Mouse (Mus musculus): ENCODE measurements around the gene Coro2a.

The Coro2a gene

DNA sequence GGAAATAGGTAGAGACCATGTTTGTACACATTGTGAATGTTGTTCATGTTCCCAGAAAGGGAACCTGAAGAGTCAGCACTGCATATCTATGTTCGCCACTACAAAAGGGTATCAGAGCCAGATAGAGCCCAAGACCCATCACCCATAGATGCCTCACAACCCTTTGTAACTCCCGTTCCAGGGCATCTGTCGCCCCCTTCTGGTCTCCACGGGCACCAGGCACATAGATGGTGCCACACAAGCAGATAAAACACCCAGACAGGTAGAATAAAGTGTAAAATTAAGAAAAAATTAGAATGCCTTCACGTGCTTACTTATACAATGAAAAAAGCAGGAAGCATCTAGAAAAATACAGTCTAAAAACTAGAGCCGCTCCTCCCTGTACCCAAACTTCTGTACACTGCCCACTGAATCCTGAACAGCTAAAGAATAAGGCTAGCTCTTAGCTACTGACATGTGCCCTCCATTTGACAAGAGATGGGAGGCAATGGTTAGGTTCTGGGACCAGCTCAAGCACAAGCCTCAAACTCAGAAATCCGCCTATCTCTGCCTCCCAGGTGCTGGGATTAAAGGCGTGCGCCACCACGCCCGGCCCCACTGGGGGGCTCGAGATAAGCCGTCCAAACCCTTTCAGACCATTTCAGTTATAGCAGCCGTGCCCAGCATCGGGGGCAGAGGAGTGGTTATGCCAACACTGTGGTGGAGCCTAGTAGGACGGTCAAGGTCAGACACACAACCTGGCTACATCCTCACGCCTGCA lies 75.0 kb downstream of the Coro2a start:
- no peak for DNase-seq (ENCODE audit: low spot score in 2 of 2)

DNA sequence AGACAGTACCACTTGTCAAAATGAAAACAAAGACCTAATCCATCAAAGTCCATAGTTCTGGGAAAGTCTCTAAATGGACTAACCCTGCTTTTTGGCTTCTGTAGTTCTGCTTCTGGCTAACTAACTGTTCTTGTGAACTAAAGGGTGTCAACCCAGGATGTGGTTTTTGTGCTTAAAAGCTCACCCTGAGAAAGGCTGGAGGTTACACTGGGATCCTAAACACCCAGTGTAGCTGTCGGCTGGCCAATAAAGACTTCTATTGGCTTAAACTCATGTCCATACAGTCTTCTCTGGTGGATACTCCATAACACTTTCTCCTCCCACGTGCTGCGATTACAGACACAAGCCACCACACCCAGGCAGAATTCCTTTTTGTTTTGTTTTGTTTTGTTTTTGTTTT lies 75.8 kb downstream of the Coro2a start:
- no peak for DNase-seq (ENCODE audit: low spot score in 2 of 2)

DNA sequence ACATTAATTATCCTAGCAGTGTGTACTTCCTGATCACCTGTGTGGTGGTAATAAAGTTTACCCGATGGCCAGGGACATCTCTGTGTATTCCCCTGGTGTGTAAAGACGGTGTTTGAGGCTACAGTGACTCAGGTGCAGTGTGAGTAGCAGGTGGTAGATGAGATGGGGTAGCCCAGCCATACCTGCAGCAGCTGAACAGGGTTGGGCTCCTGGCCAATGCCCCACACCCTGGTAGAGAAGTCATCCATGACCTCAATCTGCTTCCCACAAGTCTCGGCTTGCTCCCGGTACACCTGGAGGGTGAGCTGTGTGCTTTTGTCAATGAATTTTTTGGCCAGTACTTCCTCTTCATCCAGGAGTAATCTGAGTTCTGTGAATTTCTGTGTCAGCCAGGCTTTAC lies 78.7 kb downstream of the Coro2a start:
- DNase-seq (ENCODE audit: low spot score in 2 of 2) = no peak

DNA sequence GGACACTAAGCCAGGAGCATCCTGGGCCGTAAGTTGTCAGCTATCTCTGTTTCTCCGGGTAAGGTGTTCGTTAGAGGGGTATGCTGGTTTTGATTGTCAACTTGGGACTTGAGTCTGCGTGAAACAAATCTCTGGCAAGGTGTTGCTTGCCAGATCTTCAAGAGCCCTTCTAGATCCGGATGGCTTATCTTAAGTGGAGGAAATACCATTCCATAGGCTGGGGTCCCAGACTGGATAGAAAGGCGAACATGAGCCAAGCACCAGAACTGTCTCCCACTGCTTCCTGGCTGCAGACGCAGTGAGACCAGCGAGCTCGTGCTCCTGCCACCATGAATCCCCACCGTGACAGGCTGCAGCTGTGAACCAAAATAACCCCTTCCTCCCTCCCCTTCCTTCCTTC lies 80.5 kb downstream of the Coro2a start:
- no peak for DNase-seq (ENCODE audit: low spot score in 2 of 2)

DNA sequence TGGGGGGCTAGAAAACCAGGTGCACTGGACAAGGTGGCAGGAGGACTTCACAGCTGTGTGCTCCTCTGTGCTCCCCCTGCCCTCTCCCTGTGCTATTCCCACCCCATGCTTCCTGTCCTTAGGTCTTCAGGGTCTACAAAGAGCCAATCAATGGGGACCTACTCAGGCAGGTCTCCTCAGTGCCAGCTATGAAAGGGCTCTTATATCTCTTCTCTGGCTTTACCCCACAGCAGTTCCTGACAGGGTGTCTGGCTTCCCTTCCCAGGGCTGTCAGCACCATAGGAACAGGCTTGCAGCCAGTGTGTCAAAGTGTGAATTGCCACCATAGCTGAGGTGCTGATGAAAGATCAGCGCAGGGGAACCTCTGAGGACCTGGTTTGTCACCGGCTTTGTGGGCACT lies 81.5 kb downstream of the Coro2a start:
- DNase-seq (ENCODE audit: low spot score in 2 of 2) = no peak

DNA sequence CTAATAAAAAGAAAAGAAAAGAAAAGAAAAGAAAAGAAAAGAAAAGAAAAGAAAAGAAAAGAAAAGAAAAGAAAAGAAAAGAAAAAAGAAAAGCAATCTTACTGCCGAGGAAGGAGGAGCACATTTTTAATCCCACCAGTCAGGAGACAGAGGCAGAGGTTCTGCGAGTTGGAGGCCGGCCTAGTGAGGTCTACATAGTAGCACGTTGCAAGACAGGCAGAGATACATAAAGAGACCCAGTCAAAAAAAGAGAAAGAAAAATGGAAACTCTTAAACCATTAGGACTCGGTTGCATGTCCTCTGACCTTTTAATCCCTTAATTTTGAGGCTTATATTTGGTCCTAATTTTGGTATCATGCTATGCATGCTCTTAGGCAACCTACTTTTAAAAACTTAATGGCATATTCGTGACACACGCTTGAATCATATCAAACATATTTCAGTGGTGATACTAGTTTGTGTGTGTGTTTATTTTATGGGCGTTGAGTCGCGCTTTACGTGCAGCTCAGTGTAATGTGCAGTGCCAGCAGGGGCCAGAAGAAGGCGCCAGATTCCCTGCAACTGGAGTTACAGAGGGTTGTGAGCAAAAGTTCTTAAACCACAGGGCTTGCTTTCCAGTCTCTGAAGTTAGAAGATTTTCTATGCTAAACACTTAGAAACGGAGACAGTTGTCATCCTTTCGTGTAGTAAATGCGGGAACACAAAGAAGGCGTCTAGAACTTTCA lies 94.1 kb downstream of the Coro2a start:
- peak; percentile 57 to 78 for DNase-seq (ENCODE audit: low spot score in 2 of 2)

DNA sequence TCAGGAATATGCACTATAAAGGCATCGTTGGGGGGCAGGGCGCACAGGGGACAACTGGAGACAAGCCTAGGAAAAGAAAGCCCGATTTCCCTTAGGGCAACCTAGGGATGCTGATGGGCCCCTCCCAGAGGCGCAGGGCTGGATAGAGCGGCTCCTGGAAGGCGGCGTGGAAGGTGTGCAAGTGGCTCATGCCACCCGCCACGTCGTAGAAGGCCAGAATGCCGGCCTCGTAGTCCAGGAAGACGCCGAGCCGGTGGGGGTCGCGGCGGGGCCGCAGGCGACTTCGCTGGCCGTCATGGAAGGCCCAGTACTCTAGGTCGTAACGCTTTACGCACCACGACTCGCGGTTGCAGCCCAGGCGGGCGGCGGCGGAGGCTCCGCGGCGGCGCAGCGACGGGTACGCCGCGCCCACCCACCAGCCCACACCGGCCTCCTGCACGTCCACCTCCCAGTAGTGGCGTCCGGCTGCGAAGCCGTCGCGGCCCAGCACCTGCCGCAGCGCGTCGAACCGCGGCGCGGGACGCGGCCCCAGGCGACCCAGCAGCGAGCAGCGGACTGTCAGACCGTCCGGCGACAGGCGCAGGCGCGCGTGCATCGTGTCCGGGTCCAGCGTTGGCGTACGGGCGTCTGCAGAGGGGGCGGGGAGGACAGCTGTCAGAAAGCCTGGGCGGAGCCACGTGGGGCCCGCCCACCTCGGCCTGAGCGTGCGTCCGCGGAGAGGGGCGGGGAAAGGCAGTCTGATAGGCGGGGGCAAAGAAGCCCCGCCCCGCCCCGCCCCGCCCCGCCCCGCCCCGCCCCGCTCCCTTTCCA lies 95.0 kb downstream of the Coro2a start:
- DNase-seq (ENCODE audit: low spot score in 2 of 2) = peak; percentile 85 to 91

DNA sequence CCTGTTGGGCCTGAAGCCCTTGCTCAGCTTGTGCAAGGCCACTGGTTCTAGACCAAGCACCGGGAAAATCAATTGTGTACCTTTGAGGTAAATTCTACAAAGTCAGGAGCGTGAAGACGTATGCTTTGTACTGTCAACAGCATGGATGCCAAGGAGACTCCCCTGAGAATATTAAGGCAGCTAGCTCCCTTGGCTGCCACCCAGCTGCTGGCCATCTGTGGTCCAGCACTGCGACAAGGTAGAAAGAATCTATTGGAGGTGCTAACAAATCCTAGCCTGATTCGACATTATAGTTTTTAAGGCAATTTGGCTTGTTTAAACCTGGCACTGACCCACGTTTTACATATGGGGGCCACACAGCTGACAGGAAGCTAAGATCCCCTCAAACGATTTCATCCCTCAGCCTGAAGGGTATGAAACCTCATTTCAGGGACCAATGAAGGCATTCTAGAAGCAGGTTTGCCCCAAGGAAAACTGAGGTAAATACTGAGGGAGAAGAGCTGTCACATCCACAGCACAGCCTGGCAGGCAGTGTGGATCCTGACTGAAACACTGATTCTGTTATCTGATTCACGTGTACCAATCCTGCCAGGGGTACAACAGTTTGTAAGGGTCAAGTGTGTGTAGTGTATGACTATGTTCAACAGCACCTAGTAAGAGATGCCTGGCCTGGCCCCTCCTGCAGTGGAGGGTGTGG lies 96.5 kb downstream of the Coro2a start:
- no peak for DNase-seq (ENCODE audit: low spot score in 2 of 2)

DNA sequence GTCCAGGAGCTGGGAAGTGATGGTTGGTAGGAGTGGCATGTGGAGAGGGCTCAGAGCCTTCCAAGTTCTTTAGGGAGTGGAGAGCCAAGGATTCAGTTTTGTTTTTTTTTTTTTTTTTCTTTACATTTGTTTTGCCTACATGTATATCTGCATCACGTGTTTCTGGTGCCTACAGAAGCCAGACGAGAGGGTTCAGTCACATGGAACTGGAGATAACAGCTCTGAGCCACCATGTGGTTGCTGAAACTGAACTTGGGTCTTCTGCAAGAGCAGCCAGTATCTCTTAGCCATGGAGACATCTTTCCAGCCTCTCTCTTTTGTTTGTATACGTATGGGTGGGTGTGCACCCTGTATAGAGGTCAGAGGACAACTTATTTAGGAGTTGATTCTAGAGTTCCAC lies 98.1 kb downstream of the Coro2a start:
- DNase-seq (ENCODE audit: low spot score in 2 of 2) = no peak

DNA sequence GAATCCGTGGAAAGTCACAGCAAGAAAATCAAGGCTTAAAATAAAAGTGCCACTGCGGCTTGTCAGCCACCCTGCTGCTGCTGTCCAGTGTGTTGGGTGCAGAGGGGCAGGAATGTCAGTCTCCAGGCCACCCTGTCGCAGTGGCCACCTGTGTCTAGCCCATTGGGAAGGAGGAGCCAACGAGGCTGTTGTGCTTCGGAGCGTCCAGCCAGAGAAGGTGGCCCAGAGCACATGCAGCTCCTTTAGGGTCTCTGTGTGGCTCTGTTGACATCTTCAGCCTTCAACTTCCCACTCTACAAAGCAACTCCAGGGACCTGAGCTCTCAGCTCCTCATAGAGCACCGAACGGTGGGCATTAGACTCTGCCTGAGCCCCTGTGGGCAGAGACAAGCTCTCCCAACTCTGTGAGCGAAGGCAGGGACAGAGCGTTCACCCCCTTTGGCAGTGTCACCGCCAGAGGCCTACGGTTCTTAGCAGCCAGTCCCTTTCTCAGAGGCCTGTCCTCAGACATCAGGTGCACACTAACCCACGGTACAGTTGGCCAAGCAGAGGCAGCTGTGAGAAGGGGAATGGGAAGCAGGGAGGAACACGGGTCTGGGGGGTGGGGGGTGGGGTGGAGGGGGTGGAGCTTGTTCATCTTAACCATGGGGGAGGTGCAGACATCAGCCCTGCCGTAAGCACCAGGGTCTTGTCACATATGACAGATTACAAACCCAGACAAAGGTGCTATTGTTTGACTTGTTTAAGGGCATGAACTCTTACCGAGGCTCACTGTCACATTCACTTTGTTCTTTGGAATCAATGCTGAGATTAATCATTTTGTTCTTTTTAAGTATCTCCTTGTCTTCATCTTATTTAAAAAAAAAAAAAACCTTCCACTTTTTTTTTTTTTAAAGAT lies 99.1 kb downstream of the Coro2a start:
- no peak for DNase-seq (ENCODE audit: low spot score in 2 of 2)

DNA sequence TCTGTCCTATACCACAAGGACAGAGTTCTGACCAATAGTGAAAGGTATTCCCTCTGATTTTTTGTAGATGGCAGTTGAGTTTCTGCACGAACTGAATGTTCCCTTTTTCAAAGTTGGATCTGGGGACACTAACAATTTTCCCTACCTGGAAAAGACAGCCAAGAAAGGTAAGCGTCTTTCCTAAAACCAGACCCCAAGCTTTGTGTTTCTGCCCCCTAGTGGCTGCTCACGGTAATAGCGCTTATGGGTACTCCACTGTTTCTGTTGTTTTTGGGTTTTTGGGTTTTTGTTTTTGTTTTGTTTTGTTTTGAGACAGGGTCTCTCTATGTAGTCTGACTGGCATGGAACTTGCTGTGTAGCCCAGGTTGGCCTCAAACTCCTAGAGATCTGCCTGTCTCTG lies 103.0 kb downstream of the Coro2a start:
- DNase-seq (ENCODE audit: low spot score in 2 of 2) = peak in 1 of 2 experiments; percentile 54

DNA sequence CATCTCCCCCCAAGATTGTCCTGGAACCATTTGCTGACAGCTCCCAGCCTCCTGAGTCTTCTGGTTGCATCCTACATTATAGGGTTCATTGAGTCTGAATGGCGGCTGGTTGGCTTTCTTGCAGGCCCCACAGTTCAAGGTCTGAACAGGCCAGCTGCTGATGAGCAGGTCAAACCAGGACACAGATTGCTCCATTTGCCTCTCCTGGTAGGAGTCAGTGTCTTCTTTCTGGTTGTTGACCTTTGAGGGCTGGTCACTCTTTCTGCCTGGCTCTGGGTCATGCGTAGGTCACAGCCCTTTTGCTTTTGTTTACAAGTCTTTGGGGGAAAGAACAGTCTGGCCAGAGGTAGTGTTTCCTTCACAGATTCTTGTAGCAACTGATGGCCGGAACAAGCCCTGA lies 103.5 kb downstream of the Coro2a start:
- no peak for DNase-seq (ENCODE audit: low spot score in 2 of 2)

DNA sequence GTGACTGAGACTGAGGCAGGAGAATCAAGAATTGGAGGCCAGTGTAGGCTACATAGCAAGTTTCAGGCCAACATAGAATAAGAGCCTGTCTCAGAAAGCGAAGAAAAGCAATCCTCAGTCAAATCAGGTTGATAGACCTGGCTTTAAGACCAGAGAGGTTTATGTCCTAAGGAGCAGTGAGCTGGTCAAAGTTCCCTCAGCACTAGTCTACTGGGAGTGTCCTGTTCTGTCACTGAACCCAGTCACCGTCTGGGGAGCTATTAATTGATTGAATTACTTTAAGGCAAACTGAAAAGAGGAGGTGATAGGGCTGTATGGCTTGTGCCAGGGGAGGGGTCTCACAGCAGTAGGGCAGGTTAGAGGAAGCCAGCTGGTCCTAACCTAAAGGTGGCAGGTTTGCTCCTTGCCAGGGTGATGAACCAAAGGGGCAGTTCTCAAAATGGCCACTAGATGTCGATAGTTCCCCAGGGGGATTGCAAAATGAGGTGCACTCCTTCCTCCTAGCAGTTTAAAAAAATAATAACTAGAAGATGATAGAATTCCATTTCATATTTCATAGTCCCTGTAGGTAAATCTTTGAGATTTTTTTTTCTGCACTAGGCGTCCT lies 104.6 kb downstream of the Coro2a start:
- DNase-seq (ENCODE audit: low spot score in 2 of 2) = peak; percentile 42 to 72

DNA sequence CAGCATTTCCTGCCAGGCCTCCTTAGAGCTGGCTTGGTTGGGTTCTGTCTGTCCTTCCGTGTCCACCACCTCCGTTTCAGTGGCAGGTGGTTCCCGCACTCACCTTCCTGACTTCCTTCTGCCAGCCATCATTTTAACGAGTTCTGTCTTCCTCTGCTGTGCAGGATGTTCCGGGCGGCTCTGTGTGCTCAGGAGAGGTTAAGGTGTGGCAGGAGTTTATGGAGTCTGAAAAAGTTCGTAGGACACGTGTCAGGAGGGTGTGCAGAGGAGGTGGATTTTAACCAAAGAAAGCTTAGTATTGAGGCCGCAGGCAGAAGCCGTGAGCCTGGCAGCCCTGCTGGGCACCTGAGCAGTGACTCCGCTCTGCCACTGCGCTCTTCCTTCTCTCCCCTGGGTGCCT lies 106.5 kb downstream of the Coro2a start:
- no peak for DNase-seq (ENCODE audit: low spot score in 2 of 2)

DNA sequence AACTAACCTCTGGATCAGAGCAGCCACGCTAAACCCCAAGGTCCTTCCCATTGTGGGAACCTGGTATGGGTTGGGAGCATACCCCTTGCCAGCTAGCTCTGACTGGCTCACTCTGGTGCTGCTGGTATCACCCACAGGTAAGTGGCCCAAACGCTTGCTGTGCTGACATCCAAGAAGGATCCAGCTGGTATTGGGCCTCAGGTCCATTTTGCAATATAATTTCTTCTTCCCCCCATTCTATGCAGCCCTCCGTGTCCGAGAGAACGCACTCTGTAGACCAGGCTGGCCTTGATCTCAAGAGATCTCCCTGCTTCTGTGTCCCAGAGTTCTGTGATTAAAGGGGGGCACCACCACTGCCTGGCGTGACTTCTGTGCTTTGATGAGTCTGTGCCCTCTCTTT lies 108.9 kb downstream of the Coro2a start:
- DNase-seq (ENCODE audit: low spot score in 2 of 2) = no peak

DNA sequence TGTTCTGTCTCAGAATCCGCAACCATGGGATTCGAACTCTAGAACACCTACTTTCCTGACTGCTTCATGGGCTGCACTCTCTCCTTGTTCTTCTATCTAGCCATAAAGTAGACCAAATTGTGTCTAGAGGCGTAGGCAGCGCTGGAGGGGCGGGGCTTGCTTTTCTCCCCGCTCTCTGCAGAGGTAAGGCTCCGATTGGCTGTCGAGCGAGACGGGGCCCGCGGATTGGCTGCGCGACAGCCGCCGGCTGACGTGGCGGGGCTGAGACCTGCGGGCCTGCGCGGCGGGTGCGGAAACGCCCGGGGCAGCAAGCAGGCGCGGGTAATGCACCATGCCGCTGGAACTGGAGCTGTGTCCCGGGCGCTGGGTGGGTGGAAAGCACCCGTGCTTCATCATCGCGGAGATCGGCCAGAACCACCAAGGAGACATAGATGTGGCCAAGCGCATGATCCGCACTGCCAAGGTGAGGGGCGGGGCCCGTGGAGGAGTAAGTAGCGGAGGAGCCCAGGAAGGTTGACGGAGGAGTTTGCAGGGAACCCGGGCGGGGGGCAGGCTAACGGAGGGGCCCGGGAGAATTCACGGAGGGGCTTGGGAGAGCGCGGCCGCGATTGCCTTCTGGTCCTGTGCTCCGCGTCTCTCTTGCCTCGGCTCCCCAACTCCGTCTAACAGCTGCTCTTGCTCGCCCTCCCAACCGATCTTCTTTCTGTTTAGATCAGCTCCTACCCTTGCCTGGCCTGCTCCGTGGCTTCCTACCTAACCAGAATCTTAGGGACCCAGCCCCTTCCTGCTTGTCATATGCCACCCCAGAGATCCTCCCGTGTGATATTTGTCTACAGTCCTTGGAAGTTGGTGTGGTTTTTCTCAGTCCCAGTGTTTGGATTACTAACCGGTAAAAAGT lies 112.7 kb downstream of the Coro2a start, which contains the start of gene Nans:
Gene Nans, plus strand, starts transcription at position 221 of the 898 bp plus-strand sequence.
- DNase-seq (ENCODE audit: low spot score in 2 of 2) = peak; percentile 87 to 92

DNA sequence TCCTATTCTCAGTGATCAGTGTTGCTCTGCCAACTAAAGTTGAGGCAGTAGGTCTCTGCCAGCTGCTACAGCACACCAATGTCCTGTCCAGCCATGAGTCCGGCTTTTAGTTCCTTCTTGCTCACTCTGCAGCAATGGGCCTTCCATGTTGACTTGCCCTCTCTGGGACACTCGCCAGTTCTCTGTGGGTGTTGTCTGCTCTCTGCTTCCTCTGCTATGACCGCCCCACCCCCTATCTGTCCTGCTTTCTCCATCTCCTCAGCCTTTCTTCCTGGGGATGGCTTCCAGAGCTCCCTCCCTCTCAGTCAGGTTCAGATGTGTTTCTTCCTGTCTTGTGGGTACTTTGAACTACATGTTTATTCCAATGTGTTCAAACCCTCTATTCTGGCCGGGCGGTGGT lies 114.7 kb downstream of the Coro2a start:
- peak in 1 of 2 experiments; percentile 41 for DNase-seq (ENCODE audit: low spot score in 2 of 2)

Data from cerebellum, postnatal 4 days (tissue).